Mouse (Mus musculus): Measurements from ENCODE around the gene Clba1.
A peak's percentile ranks its signal among the peaks of the same experiment; 100 is the strongest.

The Clba1 gene

DNA sequence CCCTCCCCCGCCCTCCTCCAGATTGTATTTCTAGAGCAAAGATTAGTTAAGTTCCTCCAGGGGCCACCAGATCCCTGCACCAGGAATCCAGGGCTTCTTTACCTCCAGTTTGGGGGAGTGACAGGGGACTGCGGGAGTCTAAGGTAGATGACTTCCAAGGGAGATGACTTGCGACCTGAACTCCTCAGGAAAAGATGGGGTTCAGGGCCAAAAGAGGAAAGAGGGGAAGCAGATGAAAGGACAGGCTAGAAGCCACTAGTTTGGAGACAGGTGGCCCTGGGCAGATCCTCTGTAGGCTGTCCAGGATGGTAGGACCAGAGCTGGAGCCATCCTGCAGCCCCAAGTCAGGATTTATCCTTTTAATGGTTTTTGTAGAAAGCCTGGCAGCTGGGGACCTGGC, 5.8 kb upstream of the Clba1 start:
- no peak overlapping the region for H3K4me3 ChIP-seq (replicated peaks; ENCODE audit: low read length)
- H3K27me3 ChIP-seq (ENCODE audit: insufficient read depth, low read length) = peaks cover 64% of the 10 kb centered on the region
- no peaks in the 10 kb centered on the region for H3K36me3 ChIP-seq (ENCODE audit: insufficient read depth, low read length)
- H3K9me3 ChIP-seq (ENCODE audit: low read length) = no peaks in the 10 kb centered on the region
- peaks cover 60% of the 10 kb centered on the region for H3K4me1 ChIP-seq (replicated peaks; ENCODE audit: low read depth, low read length)
- TF ChIP-seq NANOG (IDR thresholded peaks at IDR 0.05; ENCODE audit: borderline replicate concordance, low read length) (no peak), CTCF (conservative IDR thresholded peaks at IDR 0.05; ENCODE audit: low read length) (no peak), POU5F1 (IDR thresholded peaks at IDR 0.05; ENCODE audit: borderline replicate concordance, low read length) (no peak)

DNA sequence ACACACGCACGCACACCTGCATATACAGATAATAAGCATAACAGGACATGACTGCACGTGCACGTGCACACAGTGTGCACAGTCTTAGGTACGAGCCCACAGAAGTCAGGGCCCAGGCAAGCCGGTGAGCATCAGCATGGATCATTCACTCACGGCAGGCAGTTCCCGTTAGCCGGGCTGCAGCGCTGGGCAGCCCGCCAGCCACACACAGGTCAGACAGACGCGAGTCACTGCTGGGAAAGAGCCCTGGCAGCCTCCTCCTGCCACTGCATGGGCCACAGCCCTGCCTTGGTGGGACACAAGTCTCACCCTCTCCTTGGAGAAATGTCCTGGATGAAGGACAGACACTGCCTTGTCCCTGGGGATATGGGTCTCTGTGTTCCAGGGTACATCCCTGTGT, 4.7 kb upstream of the Clba1 start:
- H3K9me3 ChIP-seq (ENCODE audit: low read length) = no peaks in the 10 kb centered on the region
- H3K36me3 ChIP-seq (ENCODE audit: insufficient read depth, low read length) = no peaks in the 10 kb centered on the region
- peak overlapping the region; percentile 43 for H3K4me3 ChIP-seq (replicated peaks; ENCODE audit: low read length)
- TF ChIP-seq NANOG (IDR thresholded peaks at IDR 0.05; ENCODE audit: borderline replicate concordance, low read length) (no peak), POU5F1 (IDR thresholded peaks at IDR 0.05; ENCODE audit: borderline replicate concordance, low read length) (no peak), CTCF (conservative IDR thresholded peaks at IDR 0.05; ENCODE audit: low read length) (no peak)
- H3K4me1 ChIP-seq (replicated peaks; ENCODE audit: low read depth, low read length) = peaks cover 58% of the 10 kb centered on the region
- peaks cover 66% of the 10 kb centered on the region for H3K27me3 ChIP-seq (ENCODE audit: insufficient read depth, low read length)

DNA sequence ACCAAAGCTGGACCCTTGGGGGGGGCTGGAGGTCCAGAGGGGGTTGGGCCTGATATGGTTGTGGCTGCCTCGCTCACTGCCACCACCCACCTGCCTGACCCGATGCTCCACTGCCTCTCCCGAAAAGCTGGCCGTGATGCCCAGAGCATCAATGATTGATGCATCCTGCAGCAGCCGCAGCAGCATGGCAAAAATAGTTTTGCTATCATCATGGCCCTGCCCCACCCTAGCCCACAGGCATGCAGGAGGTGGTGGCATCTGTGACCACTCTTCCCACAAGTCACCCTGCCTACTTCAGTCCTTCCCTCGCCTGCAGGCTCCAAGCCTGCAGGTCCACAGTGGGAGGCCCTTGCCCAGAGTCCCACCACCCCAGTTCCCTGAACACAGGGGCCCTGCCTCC, 2.7 kb upstream of the Clba1 start:
- TF ChIP-seq CTCF (conservative IDR thresholded peaks at IDR 0.05; ENCODE audit: low read length) (no peak), NANOG (IDR thresholded peaks at IDR 0.05; ENCODE audit: borderline replicate concordance, low read length) (no peak), POU5F1 (IDR thresholded peaks at IDR 0.05; ENCODE audit: borderline replicate concordance, low read length) (no peak)
- Histone ChIP-seq H3K9me3 (ENCODE audit: low read length) (no peaks in the 10 kb centered on the region), H3K4me3 (replicated peaks; ENCODE audit: low read length) (no peak overlapping the region), H3K36me3 (ENCODE audit: insufficient read depth, low read length) (peaks cover 3% of the 10 kb centered on the region), H3K27me3 (ENCODE audit: insufficient read depth, low read length) (peaks cover 74% of the 10 kb centered on the region), H3K4me1 (replicated peaks; ENCODE audit: low read depth, low read length) (peaks cover 58% of the 10 kb centered on the region)

DNA sequence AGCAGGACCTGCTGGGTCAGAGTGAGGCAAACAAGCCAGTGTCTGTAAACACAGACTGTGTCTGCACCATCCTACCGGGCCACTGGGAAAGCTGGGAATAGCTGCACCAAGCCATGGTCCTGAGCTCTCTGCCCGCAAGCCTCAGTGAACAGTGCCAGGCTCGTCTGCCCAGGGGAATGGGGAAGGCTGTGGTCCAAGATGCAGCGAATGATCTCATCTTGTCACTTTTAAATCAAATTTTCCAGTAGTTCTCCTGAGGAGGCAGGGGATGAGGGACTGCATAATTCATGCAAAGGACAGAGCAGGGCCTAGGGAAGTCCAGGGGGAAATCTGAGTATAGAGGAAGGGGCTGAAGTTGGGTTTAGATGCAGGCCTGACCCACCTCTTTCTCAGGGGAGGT, 941 bp upstream of the Clba1 start:
- Histone ChIP-seq H3K27me3 (ENCODE audit: insufficient read depth, low read length) (peaks cover 61% of the 10 kb centered on the region), H3K9me3 (ENCODE audit: low read length) (no peaks in the 10 kb centered on the region), H3K4me3 (replicated peaks; ENCODE audit: low read length) (peak overlapping the region; percentile 86; the same call in 1 of the 2 replicates), H3K4me1 (replicated peaks; ENCODE audit: low read depth, low read length) (peaks cover 50% of the 10 kb centered on the region), H3K36me3 (ENCODE audit: insufficient read depth, low read length) (peaks cover 18% of the 10 kb centered on the region)
- TF ChIP-seq POU5F1 (IDR thresholded peaks at IDR 0.05; ENCODE audit: borderline replicate concordance, low read length) (no peak), NANOG (IDR thresholded peaks at IDR 0.05; ENCODE audit: borderline replicate concordance, low read length) (no peak), CTCF (conservative IDR thresholded peaks at IDR 0.05; ENCODE audit: low read length) (no peak)

DNA sequence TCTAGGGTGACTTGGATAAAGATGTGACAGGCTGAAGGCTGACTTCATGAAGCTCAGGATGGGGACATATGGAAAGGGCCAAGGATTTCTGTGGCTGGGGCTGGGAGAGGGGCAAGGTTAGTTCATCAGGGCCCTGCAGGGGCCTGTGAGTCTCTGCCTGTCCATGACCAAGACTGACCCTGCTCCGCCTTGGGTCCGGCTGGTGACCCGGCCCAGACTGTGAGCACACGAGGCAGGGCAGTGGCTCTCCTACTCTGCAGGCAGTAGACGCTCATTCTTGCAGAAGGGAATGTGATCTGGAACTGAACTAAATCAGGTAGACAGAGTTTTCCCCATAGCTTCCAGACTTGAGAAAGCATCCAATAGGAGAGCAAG, 538 bp upstream of the Clba1 start:
- H3K4me3 ChIP-seq (replicated peaks; ENCODE audit: low read length) = peak overlapping the region; percentile 86
- no peaks in the 10 kb centered on the region for H3K9me3 ChIP-seq (ENCODE audit: low read length)
- TF ChIP-seq NANOG (IDR thresholded peaks at IDR 0.05; ENCODE audit: borderline replicate concordance, low read length) = no peak
- TF ChIP-seq CTCF (conservative IDR thresholded peaks at IDR 0.05; ENCODE audit: low read length) = no peak
- no peak for TF ChIP-seq POU5F1 (IDR thresholded peaks at IDR 0.05; ENCODE audit: borderline replicate concordance, low read length)

DNA sequence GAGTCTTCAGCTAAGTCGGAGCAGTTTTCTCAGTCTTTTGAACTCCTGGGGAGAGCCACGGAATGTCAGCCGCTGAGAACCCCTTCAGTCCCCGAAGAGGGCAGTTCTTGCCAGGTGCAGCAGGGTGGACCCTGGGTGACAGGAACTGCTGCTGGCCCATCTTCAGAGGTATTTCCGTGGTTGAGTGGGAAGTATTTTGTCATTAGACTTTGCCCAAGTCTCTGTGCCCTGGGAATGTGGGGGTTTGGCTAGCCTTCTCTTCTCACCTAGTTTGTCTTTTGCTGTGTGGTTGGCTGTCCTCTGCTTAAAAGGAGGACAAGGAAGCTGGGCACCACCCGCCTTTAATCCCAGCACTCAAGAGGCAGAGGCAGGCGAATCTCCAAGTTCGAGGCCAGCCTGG, 904 bp downstream of the Clba1 start:
- no peak for TF ChIP-seq POU5F1 (IDR thresholded peaks at IDR 0.05; ENCODE audit: borderline replicate concordance, low read length)
- TF ChIP-seq CTCF (conservative IDR thresholded peaks at IDR 0.05; ENCODE audit: low read length) = no peak
- TF ChIP-seq NANOG (IDR thresholded peaks at IDR 0.05; ENCODE audit: borderline replicate concordance, low read length) = no peak
- H3K36me3 ChIP-seq (ENCODE audit: insufficient read depth, low read length) = peaks cover 36% of the 10 kb centered on the region
- peaks cover 46% of the 10 kb centered on the region for H3K27me3 ChIP-seq (ENCODE audit: insufficient read depth, low read length)
- peak overlapping the region; percentile 86 for H3K4me3 ChIP-seq (replicated peaks; ENCODE audit: low read length)
- H3K9me3 ChIP-seq (ENCODE audit: low read length) = no peaks in the 10 kb centered on the region
- H3K4me1 ChIP-seq (replicated peaks; ENCODE audit: low read depth, low read length) = peaks cover 42% of the 10 kb centered on the region

More for the DNA sequence above, 538 bp upstream of the Clba1 start:
- peaks cover 46% of the 10 kb centered on the region for H3K4me1 ChIP-seq (replicated peaks; ENCODE audit: low read depth, low read length)
- peaks cover 57% of the 10 kb centered on the region for H3K27me3 ChIP-seq (ENCODE audit: insufficient read depth, low read length)
- H3K36me3 ChIP-seq (ENCODE audit: insufficient read depth, low read length) = peaks cover 22% of the 10 kb centered on the region

DNA sequence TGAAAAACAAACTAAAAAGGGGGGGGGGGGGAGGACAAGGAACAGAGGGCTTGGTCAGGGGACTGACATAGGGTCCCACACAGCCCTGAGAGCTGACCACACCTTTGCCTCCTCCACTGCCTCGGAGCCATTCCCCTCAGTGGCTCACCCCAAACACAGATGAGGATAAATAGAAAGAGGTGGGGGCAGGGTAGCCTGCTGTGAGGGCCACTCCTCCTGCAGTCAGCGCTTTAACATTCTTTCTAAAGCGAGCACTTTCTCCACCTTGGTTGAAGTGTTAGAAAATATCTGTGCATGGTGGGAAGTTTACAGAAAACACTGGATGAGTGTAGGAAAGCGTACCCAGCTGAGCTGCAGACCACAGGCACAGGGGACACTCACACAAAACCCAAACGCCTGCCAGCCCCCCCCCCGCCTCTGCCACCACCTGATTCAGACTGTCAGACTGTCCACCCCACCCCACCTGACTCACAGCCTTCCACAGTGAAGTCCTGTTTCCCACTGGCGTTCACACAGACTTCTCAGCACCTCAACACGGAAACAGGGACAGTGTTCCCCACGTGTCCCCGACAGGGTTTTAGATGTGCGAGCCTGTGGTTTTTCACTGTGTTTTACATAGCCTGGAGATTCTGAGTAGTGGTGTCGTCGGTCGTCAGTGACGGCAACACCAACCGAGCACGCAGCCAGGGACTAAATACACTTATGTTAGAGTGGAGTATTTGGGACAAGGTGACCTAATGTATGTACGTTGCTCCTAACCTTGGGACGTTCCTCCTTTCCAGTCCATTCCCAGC, 1.6 kb downstream of the Clba1 start:
- H3K4me1 ChIP-seq (replicated peaks; ENCODE audit: low read depth, low read length) = peaks cover 48% of the 10 kb centered on the region
- H3K4me3 ChIP-seq (replicated peaks; ENCODE audit: low read length) = peak overlapping the region; percentile 86; the same call in 1 of the 2 replicates
- H3K27me3 ChIP-seq (ENCODE audit: insufficient read depth, low read length) = peaks cover 40% of the 10 kb centered on the region
- TF ChIP-seq POU5F1 (IDR thresholded peaks at IDR 0.05; ENCODE audit: borderline replicate concordance, low read length) (no peak), NANOG (IDR thresholded peaks at IDR 0.05; ENCODE audit: borderline replicate concordance, low read length) (no peak), CTCF (conservative IDR thresholded peaks at IDR 0.05; ENCODE audit: low read length) (no peak)
- peaks cover 43% of the 10 kb centered on the region for H3K36me3 ChIP-seq (ENCODE audit: insufficient read depth, low read length)
- H3K9me3 ChIP-seq (ENCODE audit: low read length) = no peaks in the 10 kb centered on the region

DNA sequence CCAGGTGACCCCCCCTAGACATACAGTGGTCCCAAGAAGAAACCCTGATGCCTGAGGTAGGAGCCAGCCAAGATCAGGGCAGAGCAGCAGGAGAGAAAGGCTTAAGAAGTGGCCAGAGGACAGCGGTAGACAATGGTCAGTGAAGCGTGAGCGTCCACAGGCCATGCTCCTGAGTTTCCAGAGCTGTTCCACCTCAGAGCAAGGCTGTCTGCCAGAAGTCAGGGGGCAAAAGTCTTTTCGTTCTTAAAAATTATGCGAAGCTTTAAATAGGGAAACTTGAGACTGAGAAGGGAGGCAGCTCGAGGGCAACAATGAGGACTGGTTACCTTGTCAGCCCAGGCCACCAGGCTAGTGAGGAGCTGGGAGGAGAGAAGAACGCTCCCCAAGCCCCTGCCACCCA, 4.6 kb downstream of the Clba1 start:
- TF ChIP-seq CTCF (conservative IDR thresholded peaks at IDR 0.05; ENCODE audit: low read length) (no peak), POU5F1 (IDR thresholded peaks at IDR 0.05; ENCODE audit: borderline replicate concordance, low read length) (no peak), NANOG (IDR thresholded peaks at IDR 0.05; ENCODE audit: borderline replicate concordance, low read length) (no peak)
- Histone ChIP-seq H3K9me3 (ENCODE audit: low read length) (no peaks in the 10 kb centered on the region), H3K36me3 (ENCODE audit: insufficient read depth, low read length) (peaks cover 74% of the 10 kb centered on the region), H3K4me3 (replicated peaks; ENCODE audit: low read length) (no peak overlapping the region), H3K27me3 (ENCODE audit: insufficient read depth, low read length) (peaks cover 22% of the 10 kb centered on the region), H3K4me1 (replicated peaks; ENCODE audit: low read depth, low read length) (peaks cover 57% of the 10 kb centered on the region)

Measured in E14TG2a.4 (cell line).